Mouse (Mus musculus): ENCODE results near the gene Sh3gl1. TPM values are rescaled to one million over a fixed set of nuclear protein-coding genes. Genes with fewer than 3 reads are reported as not detected.

Gene Sh3gl1
- total RNA-seq, 2 experiments from 2014 or later = 37.8 to 38.5 TPM

DNA sequence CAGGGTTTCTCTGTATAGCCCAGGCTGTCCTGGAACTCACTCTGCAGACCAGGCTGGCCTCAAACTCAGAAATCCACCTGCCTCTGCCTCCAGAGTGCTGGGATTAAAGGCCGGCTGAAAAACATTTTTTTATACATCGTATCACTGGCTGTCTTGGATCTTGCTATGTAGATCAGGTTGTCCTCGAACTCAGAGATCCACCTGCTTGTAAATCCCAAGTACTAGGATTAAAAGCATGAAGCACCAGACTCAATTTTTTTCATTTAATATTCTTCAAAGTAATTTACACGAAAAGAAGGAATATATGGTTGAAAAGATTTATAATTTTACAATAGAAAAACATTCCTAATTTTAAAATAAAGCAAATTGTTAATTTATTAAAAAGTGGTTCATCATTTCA is 2.9 kb upstream of the Sh3gl1 start:
- no peak for DNase-seq

- no peak for DNase-seq
Measured at GRCm38 (mm10) chr17:56038583-56039261, 2.3 kb upstream of the Sh3gl1 start.

GRCm38 (mm10) chr17:56036901-56037287 is 459 bp upstream of the Sh3gl1 start:
- DNase-seq = no peak

DNA sequence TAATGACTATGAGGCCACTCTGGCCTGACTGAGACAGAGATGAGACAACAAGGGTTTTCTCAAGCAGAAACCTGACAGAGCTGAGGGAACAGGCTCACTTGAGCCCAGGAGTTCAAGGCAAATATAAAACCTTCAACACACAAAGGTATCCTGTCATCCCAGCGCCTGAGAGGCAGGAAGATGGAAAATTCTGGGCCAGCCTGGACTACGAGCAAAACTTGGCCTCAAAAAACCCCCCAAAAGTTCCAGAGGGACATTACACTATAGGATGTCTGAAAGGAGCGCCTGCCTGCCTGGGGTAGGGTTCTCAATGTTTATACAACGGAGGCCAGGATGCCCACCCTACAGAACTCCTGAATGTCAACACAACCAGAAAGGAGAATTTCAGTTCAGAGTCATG is 1.2 kb downstream of the Sh3gl1 start:
- no peak for DNase-seq

DNA sequence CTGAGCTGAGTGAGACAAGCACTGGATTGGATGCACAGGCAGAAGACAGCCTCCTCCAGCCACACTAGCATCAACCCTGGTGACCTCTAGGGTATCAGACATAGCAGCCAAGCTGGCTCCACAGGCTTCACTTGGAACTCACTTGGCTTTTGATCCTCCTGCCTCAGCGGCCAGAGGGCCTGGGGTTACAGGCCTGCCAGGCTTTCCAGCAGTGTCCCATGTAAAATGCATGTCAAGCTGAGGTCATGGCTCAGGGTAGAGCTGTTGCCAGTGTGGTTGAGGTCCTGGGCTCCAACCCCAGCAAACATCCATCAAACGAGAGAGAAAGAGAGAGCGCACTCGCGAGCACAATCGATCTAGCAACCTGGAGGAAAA is 1.7 kb downstream of the Sh3gl1 start:
- no peak for DNase-seq

- DNase-seq = no peak
Measured at GRCm38 (mm10) chr17:56034040-56034725, 2.3 kb downstream of the Sh3gl1 start.

- no peak for DNase-seq
Measured at GRCm38 (mm10) chr17:56032831-56033230, 3.6 kb downstream of the Sh3gl1 start.

DNA sequence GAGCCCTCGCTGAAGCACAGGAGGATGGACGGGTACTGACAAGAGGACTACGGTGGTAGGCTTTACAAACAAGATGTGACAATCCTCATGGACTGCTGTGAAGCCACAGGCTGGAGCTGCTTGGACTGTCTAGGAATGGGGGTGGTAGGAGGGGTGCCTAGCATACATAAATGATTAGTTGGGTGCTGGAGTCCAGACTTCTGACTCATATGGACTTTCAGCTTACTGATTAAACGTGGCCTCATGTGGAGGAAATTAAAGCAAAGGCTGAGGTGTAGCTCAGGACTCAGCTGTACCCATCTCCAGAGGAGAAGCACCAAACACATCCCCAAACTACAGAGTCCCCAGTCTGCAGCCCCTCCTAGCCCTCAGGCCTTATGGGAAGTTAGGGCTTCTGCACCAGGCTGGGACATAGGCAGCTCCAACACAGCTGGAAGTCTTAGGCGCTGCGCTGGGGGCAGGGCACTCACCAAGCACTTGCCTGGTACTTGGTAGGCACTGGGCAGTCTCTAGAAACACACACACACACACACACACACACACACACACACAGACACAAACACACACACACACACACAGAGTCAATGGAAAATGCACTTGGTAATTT is 4.2 kb downstream of the Sh3gl1 start:
- no peak for DNase-seq

DNA sequence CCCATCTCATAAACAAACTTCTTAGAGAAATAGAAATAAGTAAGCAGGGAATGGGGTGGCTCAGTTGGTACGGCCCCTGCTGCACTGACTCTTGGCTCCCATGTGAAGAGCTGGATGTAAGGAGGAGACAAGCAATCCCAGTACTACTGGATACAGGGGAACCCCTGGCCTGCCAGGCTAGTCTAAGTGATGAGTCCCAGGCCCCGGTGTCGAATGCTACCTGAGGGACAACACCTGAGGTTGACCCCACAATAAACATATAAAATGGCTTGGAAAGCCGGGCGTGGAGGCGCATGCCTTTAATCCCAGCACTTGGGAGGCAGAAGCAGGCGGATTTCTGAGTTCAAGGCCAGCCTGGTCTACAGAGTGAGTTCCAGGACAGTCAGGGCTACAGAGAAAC is 5.0 kb downstream of the Sh3gl1 start:
- no peak for DNase-seq

DNA sequence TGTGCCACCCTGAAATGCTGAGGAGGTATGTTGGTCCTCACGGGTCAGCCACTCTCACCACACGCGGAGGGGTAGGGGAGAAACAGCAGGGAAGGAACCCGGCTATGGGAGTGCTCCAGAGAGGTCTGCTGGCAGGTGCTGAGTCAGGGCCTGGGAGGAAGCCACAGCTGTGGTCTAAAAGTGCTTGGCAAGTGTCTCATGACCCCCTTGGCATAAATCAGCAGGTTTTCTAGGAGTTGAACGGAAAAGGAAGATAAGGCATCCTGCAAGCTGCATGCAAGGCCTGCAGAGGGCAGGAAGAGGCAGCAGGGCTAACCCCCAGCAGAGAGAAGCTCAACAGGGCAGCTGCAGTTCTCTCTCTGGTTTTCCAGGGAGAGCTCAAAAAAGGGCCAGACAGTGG is 5.5 kb downstream of the Sh3gl1 start:
- DNase-seq = peak; percentile 43

DNA sequence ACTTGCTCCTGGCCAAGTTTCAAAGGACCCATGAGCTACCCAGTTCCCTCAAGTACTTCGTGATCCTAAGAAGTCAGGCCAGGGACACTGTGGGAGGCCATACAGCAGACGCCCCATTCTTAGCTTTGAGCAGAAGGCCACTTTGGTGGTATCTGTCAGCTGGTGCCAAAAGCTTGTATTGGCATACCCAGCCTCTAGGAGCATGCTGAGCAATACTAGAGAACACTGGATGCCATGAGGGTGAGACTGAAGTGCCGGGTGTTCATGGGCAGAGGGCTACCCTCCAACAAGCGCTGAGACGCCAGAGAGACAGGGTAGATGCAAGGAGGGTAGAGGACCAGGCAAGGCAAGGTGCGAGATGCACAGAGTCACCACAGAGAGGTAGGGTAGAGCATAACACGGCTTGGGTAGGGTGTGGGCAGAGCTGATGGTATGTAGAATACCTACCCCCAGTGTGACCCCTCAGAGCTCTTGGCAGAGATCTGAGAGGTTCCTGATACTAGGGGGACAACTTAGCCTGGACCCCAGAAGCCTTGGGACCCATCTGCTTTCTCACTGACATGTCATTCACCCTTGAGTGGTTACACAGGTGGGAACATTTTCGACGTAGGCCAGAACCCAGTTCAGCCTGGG is 6.1 kb downstream of the Sh3gl1 start:
- DNase-seq = no peak

DNA sequence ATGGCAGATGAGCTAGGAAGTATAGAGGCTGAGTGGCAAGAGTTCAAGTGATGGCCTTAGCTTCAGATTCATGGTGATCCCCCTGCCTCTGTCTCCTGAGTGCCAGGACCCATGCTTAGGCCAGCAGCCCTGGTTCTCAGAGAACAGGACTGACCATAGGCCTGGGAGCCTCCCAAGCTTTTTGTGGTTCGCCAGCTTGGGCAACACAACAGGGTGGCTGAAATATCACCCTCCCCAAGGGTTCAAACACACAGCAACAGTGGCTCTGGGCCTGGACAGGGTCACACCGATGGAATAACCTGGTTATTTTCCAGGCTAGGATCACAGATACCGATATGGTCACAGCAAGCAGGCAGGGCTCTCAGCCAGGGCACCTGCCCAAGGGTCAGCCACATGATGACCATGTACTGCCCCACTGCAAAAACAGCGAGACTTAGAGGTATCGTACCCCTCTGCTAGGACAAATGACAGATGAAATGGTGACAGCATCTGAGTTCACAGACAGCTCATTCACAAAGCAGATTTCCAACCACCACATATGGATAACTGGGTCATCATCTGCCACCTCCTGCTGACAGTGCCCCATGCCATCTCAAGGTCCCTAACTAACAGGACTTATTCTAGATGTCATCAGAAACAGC is 8.5 kb downstream of the Sh3gl1 start:
- no peak for DNase-seq

DNA sequence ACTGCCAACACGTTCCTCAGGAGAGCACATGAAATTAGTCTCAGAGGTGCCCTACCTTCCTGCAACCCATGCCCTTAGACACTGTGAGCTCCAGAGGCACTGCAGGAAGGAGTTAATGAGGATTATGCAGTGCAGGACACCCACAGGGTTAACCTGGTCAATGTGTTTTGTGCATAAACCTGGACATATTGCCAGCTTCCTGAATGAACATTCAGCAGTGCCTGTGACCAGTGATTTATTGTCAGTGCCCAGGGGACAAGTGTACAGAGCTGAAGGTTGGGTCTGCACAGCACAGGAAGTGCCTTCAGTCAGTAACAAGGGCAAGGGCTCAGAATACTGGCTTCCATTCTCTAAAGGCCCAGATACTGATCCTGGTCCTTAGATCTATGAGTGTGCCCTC is 9.6 kb downstream of the Sh3gl1 start:
- no peak for DNase-seq

GRCm38 (mm10) chr17:56026303-56026702 is 10.1 kb downstream of the Sh3gl1 start:
- DNase-seq = no peak

- no peak for DNase-seq
Measured at GRCm38 (mm10) chr17:56024931-56025330, 11.5 kb downstream of the Sh3gl1 start.

DNA sequence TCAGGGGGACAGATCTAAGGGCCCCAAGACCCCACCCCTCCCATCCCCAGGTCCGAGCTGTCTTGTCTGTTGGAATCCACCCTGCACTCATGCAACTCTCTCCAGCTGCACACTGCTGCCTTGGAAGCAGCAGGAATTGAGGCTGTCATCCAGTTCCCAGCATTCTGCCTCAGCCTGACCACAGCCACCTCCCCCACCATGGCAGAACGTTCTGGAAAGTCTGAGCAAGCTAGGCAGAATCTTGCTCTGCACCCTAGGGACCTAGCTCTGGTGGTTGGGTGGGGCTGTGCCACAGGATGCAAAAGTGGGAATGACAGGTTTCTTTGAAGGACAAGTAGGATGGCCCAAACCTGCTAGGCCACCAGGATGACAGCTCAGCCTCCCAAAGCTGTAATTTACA is 12.0 kb downstream of the Sh3gl1 start:
- DNase-seq = no peak

GRCm38 (mm10) chr17:56023386-56023785 is 13.0 kb downstream of the Sh3gl1 start:
- DNase-seq = no peak

DNA sequence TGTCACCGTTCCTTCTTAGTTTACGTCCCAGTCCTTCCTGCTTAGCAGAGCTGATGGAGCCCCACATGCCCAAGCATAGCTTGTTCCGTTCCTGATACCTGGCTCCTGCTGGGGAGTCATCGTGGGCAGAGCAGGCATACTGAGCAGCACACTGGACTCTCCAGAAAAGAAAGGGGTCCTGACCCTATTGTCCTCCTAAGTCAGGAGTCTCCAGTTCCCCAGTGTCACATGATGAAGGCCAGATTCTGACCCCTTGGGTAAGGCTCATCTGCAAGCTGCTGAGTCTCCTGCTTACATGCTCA is 13.5 kb downstream of the Sh3gl1 start:
- DNase-seq = no peak

DNA sequence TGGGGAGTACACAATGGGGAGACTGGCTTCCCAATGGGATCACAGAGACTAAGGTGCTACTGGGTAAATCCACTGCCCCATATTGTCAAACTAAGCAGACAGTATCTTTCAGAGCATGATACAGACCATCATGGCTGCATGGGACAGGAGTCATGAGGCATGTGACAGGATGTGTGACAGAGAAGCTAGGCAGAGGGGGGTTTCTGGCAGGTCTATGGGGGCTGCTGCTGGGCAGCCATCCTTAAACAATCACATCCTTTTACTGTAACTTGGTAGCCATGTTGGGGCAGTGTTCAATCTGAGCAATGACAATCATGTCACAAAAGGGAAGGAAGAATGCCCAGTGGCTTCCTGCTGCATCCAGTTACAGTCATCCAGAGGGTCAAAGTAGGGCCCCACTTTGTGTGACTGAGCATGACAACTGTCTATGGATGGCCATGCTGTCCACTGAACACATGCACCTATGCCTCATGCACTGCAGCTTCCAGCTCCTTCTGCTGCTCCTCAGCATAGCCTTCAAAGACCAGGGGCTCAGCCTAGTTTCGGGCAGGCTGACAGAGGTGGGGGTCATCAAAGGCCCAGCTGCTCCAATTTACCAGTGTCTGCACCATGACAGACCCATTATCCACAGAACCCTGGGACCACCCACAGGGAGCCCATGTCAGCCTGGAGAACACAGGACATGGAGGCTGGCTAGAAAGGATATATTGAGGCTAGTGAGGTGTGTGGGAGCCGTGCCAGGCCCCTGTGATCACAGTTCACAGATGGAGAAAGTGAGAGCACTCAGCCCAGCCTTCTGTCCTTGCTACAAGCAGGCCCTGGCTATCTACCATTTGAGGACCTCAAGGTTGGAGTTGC is 14.1 kb downstream of the Sh3gl1 start:
- no peak for DNase-seq

DNA sequence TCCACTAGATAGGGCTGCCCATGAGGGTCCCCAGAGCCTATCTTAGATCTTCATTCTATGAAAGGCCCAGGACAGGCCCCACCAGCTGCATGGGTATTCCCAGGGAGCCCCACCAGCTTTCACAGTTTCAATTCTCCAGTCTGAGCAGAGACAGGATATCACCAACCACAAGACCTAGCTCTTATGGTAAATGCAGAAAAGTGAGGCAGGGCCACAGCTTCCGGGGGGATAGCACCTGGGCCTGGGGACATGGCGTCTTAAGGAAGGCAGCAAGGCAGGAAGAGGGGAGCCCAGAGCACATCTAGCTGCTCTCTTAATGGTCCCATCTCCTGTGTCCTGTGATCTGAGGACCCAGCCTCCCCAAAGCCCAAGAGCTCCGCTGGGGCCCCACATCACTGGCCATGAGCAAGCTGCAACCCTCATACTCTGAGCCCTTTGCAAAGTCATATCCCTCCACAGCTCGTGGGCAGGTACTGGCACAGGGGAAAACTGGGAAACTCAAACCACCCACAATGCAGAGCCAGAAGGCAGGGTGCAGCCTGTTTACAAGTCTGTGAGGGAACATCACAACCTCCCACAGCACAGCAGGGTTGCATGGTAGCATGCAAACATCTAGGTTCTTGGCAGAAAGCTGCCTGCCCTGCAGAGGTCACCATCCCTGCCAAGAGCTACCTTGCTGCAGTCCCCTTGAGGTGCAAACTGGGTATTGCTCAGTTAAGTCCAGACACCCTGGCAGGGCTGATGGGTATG is 15.1 kb downstream of the Sh3gl1 start:
- DNase-seq = no peak

GRCm38 (mm10) chr17:56020400-56021084 is 15.9 kb downstream of the Sh3gl1 start:
- DNase-seq = no peak
